Mouse (Mus musculus): Measurements from ENCODE around the gene Iqgap2. TPM values are rescaled to one million over a fixed set of nuclear protein-coding genes. Genes with fewer than 3 reads are reported as not detected.

The Iqgap2 gene
- polyA plus RNA-seq, 1 experiment from 2014 or later = 18.4 TPM

DNA sequence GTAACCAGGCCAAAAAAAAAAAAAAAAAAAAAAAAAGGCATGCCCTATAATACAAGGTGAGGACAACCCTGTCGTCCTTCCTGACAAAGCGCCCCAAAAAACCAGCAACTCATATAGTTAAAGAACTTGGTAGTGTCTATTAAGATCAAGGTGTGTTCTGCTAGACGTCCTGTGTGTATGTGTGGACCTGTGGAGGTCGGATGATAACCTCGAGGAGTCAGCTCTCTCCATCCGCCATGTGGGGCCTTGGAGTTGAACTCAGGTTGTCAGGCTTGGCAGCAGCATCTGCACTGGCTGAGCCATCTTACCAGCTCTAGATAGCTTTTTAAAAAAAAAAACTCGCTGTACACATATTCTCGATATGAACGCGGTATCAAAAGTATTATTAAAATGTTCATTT is 2.4 kb downstream of the Iqgap2 start:
- Histone ChIP-seq H3K4me2 (ENCODE audit: low read depth, low read length) (no peak overlapping the region), H3K27me3 (ENCODE audit: control insufficient read depth, insufficient read depth, low read length) (no peaks in the 10 kb centered on the region), H3K4me1 (ENCODE audit: control insufficient read depth, insufficient read depth, low read length) (peaks cover 12% of the 10 kb centered on the region; the same call in 1 of the 2 replicates), H3K9ac (ENCODE audit: low read length) (no peak overlapping the region), H3K9me3 (replicated peaks; ENCODE audit: control insufficient read depth, low read length) (no peaks in the 10 kb centered on the region), H3K4me3 (replicated peaks; ENCODE audit: low read length) (no peak overlapping the region), H3K27ac (ENCODE audit: low read length) (no peak overlapping the region), H3K36me3 (ENCODE audit: control insufficient read depth, insufficient read depth, low read length) (no peaks in the 10 kb centered on the region)
- ATAC-seq (ENCODE audit: insufficient read depth, low FRiP score) = no peak
- 88% methylated on average over 10 of the region's 10 CpGs for WGBS

DNA sequence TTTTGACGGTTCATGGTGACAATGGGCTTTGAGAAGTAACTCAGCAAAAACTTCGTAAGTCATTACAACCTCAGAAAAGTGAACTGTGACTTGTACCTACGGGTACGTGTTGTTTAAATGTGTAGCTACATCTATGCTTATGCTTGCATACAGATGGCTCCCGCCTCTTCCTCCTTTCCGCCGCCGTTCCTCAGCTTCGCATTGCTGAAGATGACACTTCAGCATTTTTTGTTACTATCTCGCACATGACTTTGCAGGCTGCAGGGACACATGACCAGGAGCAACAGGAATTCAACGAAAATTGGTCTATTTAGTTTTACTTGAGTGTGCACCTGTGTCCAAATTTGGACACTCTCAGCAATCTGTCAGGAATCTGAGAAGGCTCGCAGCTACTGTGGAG is 3.1 kb downstream of the Iqgap2 start:
- Histone ChIP-seq H3K4me2 (ENCODE audit: low read depth, low read length) (no peak overlapping the region), H3K4me1 (ENCODE audit: control insufficient read depth, insufficient read depth, low read length) (peaks cover 19% of the 10 kb centered on the region), H3K9me3 (replicated peaks; ENCODE audit: control insufficient read depth, low read length) (no peaks in the 10 kb centered on the region), H3K27ac (ENCODE audit: low read length) (no peak overlapping the region), H3K27me3 (ENCODE audit: control insufficient read depth, insufficient read depth, low read length) (no peaks in the 10 kb centered on the region), H3K4me3 (replicated peaks; ENCODE audit: low read length) (no peak overlapping the region), H3K9ac (ENCODE audit: low read length) (no peak overlapping the region), H3K36me3 (ENCODE audit: control insufficient read depth, insufficient read depth, low read length) (no peaks in the 10 kb centered on the region)
- no peak for ATAC-seq (ENCODE audit: insufficient read depth, low FRiP score)
- WGBS = 90% methylated on average over 12 of the region's 12 CpGs

DNA sequence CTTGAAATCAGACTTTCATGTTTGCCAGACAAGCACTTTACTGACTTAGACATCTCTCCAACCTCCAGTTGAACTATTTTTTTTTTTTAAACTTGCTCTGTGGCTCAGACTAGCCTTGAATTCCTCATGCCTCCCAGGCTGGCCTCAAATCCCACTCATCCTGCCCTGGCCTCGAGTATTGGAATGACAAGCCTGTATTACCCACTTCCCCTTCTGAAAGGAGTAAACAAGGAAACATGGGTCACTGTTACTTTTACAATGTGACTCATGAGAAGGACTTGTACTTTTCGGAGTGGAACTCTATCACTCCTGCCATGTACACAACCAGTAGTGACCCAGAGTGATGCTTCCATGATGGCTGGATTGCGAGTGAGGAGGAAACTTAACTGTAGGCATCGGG is 3.6 kb downstream of the Iqgap2 start:
- Histone ChIP-seq H3K36me3 (ENCODE audit: control insufficient read depth, insufficient read depth, low read length) (no peaks in the 10 kb centered on the region), H3K4me1 (ENCODE audit: control insufficient read depth, insufficient read depth, low read length) (peaks cover 20% of the 10 kb centered on the region), H3K27me3 (ENCODE audit: control insufficient read depth, insufficient read depth, low read length) (no peaks in the 10 kb centered on the region), H3K4me3 (replicated peaks; ENCODE audit: low read length) (no peak overlapping the region), H3K4me2 (ENCODE audit: low read depth, low read length) (no peak overlapping the region), H3K27ac (ENCODE audit: low read length) (no peak overlapping the region), H3K9ac (ENCODE audit: low read length) (no peak overlapping the region), H3K9me3 (replicated peaks; ENCODE audit: control insufficient read depth, low read length) (no peaks in the 10 kb centered on the region)
- 68% methylated on average over 4 of the region's 4 CpGs for WGBS
- no peak for ATAC-seq (ENCODE audit: insufficient read depth, low FRiP score)

DNA sequence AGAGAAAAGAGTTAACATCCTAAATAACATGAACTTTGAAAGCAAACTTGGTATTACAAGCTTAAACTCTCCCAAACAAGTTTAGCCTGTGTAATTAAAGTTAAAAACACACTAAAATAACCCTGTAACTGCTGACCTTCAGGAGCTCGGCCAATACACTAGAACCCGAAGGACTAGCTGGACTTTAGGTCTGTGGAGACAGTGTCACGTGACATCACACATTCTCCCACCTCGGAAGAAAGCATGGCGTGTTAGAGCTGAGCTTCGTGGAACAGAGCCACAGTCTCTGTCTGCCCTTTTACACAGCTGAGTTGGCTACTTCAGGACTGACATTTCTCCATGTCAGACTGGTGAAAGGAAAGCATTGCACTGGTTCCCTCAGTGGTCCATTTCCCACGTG is 4.3 kb downstream of the Iqgap2 start:
- no peaks in the 10 kb centered on the region for H3K36me3 ChIP-seq (ENCODE audit: control insufficient read depth, insufficient read depth, low read length)
- no peaks in the 10 kb centered on the region for H3K9me3 ChIP-seq (replicated peaks; ENCODE audit: control insufficient read depth, low read length)
- no peak for ATAC-seq (ENCODE audit: insufficient read depth, low FRiP score)
- H3K4me1 ChIP-seq (ENCODE audit: control insufficient read depth, insufficient read depth, low read length) = peaks cover 20% of the 10 kb centered on the region
- no peak overlapping the region for H3K4me3 ChIP-seq (replicated peaks; ENCODE audit: low read length)
- 85% methylated on average over 7 of the region's 7 CpGs for WGBS
- no peak overlapping the region for H3K4me2 ChIP-seq (ENCODE audit: low read depth, low read length)
- no peaks in the 10 kb centered on the region for H3K27me3 ChIP-seq (ENCODE audit: control insufficient read depth, insufficient read depth, low read length)
- H3K27ac ChIP-seq (ENCODE audit: low read length) = no peak overlapping the region
- H3K9ac ChIP-seq (ENCODE audit: low read length) = no peak overlapping the region

DNA sequence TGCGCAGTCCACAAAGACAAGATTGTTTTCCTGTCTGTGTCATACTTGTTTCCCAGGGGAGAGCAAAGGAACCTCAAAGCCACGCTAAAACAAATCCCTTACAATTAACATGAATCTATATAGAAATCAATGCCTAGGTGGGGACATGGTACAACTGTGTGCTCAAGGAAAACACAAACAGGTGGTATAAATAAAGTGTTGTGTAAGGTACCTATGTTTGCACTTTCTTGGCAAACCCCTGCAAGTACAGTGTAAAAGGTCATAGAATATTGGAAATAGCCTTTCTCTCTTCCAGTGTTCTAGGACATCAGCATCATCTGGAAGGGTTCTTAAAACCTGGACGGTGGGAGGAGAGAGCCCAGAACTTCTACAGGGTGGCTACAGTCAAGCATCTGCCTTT is 7.3 kb downstream of the Iqgap2 start:
- H3K36me3 ChIP-seq (ENCODE audit: control insufficient read depth, insufficient read depth, low read length) = no peaks in the 10 kb centered on the region
- no peaks in the 10 kb centered on the region for H3K27me3 ChIP-seq (ENCODE audit: control insufficient read depth, insufficient read depth, low read length)
- H3K4me1 ChIP-seq (ENCODE audit: control insufficient read depth, insufficient read depth, low read length) = peaks cover 14% of the 10 kb centered on the region
- H3K4me3 ChIP-seq (replicated peaks; ENCODE audit: low read length) = no peak overlapping the region
- 85% methylated on average over 3 of the region's 3 CpGs for WGBS
- H3K9ac ChIP-seq (ENCODE audit: low read length) = no peak overlapping the region
- H3K27ac ChIP-seq (ENCODE audit: low read length) = no peak overlapping the region
- ATAC-seq (ENCODE audit: insufficient read depth, low FRiP score) = no peak
- H3K9me3 ChIP-seq (replicated peaks; ENCODE audit: control insufficient read depth, low read length) = no peaks in the 10 kb centered on the region
- no peak overlapping the region for H3K4me2 ChIP-seq (ENCODE audit: low read depth, low read length)

DNA sequence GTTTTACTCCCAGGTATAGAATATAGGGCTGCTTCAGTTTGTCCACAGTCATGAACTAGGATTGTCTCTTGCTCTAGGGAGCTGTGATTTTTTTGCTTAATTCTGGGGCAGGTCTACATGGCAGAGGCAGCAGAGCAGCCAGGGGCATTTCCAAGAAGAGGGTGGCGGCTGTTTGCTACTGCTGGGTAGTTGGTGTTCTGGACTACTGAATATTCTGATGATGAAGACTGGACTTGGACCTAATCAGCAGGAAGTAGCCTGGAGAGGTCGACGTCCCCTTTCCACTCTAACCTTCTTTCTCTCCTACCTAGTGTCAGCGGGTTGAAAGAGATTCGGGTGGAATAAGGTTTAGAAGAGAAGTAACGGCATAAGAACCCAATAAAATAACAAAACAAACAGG is 9.7 kb downstream of the Iqgap2 start:
- H3K27me3 ChIP-seq (ENCODE audit: control insufficient read depth, insufficient read depth, low read length) = no peaks in the 10 kb centered on the region
- no peak overlapping the region for H3K27ac ChIP-seq (ENCODE audit: low read length)
- H3K36me3 ChIP-seq (ENCODE audit: control insufficient read depth, insufficient read depth, low read length) = no peaks in the 10 kb centered on the region
- no peak overlapping the region for H3K9ac ChIP-seq (ENCODE audit: low read length)
- no peak for ATAC-seq (ENCODE audit: insufficient read depth, low FRiP score)
- H3K4me2 ChIP-seq (ENCODE audit: low read depth, low read length) = no peak overlapping the region
- 87% methylated on average over 6 of the region's 6 CpGs for WGBS
- no peaks in the 10 kb centered on the region for H3K9me3 ChIP-seq (replicated peaks; ENCODE audit: control insufficient read depth, low read length)
- no peak overlapping the region for H3K4me3 ChIP-seq (replicated peaks; ENCODE audit: low read length)
- H3K4me1 ChIP-seq (ENCODE audit: control insufficient read depth, insufficient read depth, low read length) = peaks cover 12% of the 10 kb centered on the region

DNA sequence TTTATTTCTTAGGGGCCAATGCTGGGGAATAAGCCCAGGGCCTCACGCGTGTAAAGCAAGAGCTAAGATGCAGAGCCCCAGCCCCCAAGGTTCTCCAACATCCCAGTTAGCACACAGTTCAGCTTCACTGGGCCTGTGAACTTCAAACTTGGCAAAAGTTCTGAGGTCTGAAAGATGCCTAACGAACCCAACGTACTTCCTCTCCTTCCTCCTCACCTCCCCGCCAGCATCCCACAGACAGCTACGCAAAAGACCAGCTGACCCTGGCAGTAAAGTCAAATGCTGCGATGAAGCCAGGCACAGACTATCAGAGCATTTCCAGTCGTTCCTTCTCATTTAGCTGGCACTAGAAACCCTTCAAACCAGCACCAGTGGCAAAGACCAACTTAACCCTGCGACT is 10.3 kb downstream of the Iqgap2 start:
- Histone ChIP-seq H3K4me2 (ENCODE audit: low read depth, low read length) (no peak overlapping the region), H3K4me1 (ENCODE audit: control insufficient read depth, insufficient read depth, low read length) (peaks cover 12% of the 10 kb centered on the region), H3K4me3 (replicated peaks; ENCODE audit: low read length) (no peak overlapping the region), H3K36me3 (ENCODE audit: control insufficient read depth, insufficient read depth, low read length) (no peaks in the 10 kb centered on the region), H3K27ac (ENCODE audit: low read length) (no peak overlapping the region), H3K9me3 (replicated peaks; ENCODE audit: control insufficient read depth, low read length) (no peaks in the 10 kb centered on the region), H3K27me3 (ENCODE audit: control insufficient read depth, insufficient read depth, low read length) (no peaks in the 10 kb centered on the region), H3K9ac (ENCODE audit: low read length) (no peak overlapping the region)
- WGBS = 89% methylated on average over 9 of the region's 9 CpGs
- no peak for ATAC-seq (ENCODE audit: insufficient read depth, low FRiP score)

DNA sequence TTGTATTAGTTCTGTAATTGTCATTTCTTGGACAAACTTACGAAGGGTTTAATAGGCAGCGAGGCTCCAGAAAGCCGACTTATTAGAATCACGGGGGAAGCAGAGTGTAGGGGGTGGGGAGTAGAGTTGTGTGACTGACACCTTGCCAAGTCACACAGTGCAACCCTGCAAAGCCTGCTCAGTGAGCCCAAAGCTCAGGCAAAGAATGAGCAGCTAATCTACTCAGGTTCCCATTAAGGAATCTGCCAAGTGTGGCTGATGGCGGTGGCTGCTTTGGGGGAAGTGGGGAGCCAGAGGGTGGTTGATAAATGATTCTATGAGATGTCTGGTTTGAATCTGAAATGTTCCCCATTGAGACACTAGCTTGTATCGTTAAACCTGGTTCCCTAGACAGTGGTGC is 11.1 kb downstream of the Iqgap2 start:
- peaks cover 12% of the 10 kb centered on the region for H3K4me1 ChIP-seq (ENCODE audit: control insufficient read depth, insufficient read depth, low read length)
- 51% methylated on average over 6 of the region's 6 CpGs for WGBS
- H3K4me2 ChIP-seq (ENCODE audit: low read depth, low read length) = no peak overlapping the region
- H3K27me3 ChIP-seq (ENCODE audit: control insufficient read depth, insufficient read depth, low read length) = no peaks in the 10 kb centered on the region
- H3K27ac ChIP-seq (ENCODE audit: low read length) = 0 out of 2 replicates have a peak overlapping the region, but pooled peaks have one; percentile 11
- no peak overlapping the region for H3K9ac ChIP-seq (ENCODE audit: low read length)
- peak; percentile 77 for ATAC-seq (ENCODE audit: insufficient read depth, low FRiP score)
- no peaks in the 10 kb centered on the region for H3K9me3 ChIP-seq (replicated peaks; ENCODE audit: control insufficient read depth, low read length)
- H3K36me3 ChIP-seq (ENCODE audit: control insufficient read depth, insufficient read depth, low read length) = no peaks in the 10 kb centered on the region
- H3K4me3 ChIP-seq (replicated peaks; ENCODE audit: low read length) = no peak overlapping the region

DNA sequence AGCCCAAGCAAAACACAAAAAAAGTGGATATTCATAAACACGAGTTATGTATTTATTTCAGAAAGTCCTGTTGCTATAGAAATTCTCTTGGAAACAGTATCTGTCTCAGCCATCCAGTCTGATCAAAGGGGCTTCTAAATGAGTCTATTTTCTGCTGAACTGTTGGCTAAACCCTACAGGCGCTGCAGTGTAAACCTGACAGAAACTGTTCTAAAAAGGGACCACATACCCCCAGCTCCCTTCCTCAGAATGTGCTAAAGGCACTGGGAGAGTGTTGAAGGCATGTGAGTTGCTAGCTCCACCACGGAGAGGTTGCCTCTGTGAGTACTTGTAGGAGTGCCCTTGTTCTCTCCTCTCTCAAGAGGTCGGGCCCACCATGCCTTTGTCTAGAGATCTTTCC is 19.7 kb downstream of the Iqgap2 start:
- H3K9me3 ChIP-seq (replicated peaks; ENCODE audit: control insufficient read depth, low read length) = no peaks in the 10 kb centered on the region
- H3K9ac ChIP-seq (ENCODE audit: low read length) = no peak overlapping the region
- H3K4me1 ChIP-seq (ENCODE audit: control insufficient read depth, insufficient read depth, low read length) = no peaks in the 10 kb centered on the region; the same call in 1 of the 2 replicates
- H3K27me3 ChIP-seq (ENCODE audit: control insufficient read depth, insufficient read depth, low read length) = no peaks in the 10 kb centered on the region
- no peak overlapping the region for H3K4me3 ChIP-seq (replicated peaks; ENCODE audit: low read length)
- 65% methylated on average over 4 of the region's 4 CpGs for WGBS
- H3K4me2 ChIP-seq (ENCODE audit: low read depth, low read length) = no peak overlapping the region
- ATAC-seq (ENCODE audit: insufficient read depth, low FRiP score) = no peak
- H3K27ac ChIP-seq (ENCODE audit: low read length) = no peak overlapping the region
- no peaks in the 10 kb centered on the region for H3K36me3 ChIP-seq (ENCODE audit: control insufficient read depth, insufficient read depth, low read length)

DNA sequence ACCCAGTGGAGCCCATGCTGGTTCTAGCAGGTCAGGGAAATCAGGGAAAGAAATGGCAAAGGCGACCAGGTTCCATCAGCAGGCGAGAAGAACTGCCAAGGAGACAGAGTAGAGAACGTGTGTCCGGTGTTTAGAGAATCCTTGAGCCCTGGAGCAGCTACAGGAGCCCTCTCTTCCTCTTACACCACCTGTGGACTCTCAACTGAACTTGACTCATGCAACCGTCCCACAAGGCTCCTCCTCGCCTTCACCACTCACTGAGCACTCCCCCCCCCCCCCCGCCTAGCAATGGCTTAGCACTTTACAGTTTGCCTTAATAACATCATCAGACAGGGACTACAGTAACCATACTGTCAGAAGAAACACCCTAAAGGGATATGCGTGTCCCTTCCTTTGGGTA is 21.1 kb downstream of the Iqgap2 start:
- ATAC-seq (ENCODE audit: insufficient read depth, low FRiP score) = no peak
- H3K4me3 ChIP-seq (replicated peaks; ENCODE audit: low read length) = no peak overlapping the region
- H3K27ac ChIP-seq (ENCODE audit: low read length) = no peak overlapping the region
- no peaks in the 10 kb centered on the region for H3K9me3 ChIP-seq (replicated peaks; ENCODE audit: control insufficient read depth, low read length)
- no peaks in the 10 kb centered on the region for H3K27me3 ChIP-seq (ENCODE audit: control insufficient read depth, insufficient read depth, low read length)
- no peaks in the 10 kb centered on the region for H3K36me3 ChIP-seq (ENCODE audit: control insufficient read depth, insufficient read depth, low read length)
- H3K9ac ChIP-seq (ENCODE audit: low read length) = no peak overlapping the region
- 73% methylated on average over 8 of the region's 8 CpGs for WGBS
- no peak overlapping the region for H3K4me2 ChIP-seq (ENCODE audit: low read depth, low read length)
- no peaks in the 10 kb centered on the region; the same call in 1 of the 2 replicates for H3K4me1 ChIP-seq (ENCODE audit: control insufficient read depth, insufficient read depth, low read length)

All from stomach, embryonic 16.5 days (tissue).